Mouse (Mus musculus) myocyte (in vitro differentiated cells): ENCODE data around the gene 3110018I06Rik. TPM values are rescaled to one million over a fixed set of nuclear protein-coding genes. Genes with fewer than 3 reads are reported as not detected.

Experiments used
- H3K27me3 ChIP-seq: one replicate; pipeline ENCODE4 v1.6.1; 2011; ENCODE audit not compliant: control insufficient read depth, insufficient read depth, insufficient read length
- H3K36me3 ChIP-seq: one replicate; pipeline ENCODE4 v1.6.1; 2011; ENCODE audit not compliant: control insufficient read depth, insufficient read depth
- H3K4me2 ChIP-seq: one replicate; pipeline ENCODE4 v1.6.1; 2011; ENCODE audit warnings: low read depth, control low read depth
- H3K4me3 ChIP-seq: one replicate; pipeline ENCODE4 v1.5.1; 2011; ENCODE audit warnings: mild to moderate bottlenecking, control low read depth, moderate library complexity
- H3K79me2 ChIP-seq: one replicate; pipeline ENCODE4 v1.6.1; 2011; ENCODE audit not compliant: control insufficient read depth, insufficient read depth
- H3ac ChIP-seq: one replicate; pipeline ENCODE4 v1.6.1; 2011; ENCODE audit not compliant: control insufficient read depth, insufficient read length
- CEBPB ChIP-seq: IDR thresholded peaks from 2 replicates; pipeline ENCODE4 v1.6.1; 2011; ENCODE audit warnings: mild to moderate bottlenecking, moderate library complexity; ENCODE audit not compliant: poor library complexity, insufficient read depth, severe bottlenecking
- E2F4 ChIP-seq: IDR thresholded peaks from one replicate; pipeline ENCODE4 v1.6.1; 2011; ENCODE audit warnings: mild to moderate bottlenecking, control low read depth, moderate library complexity; ENCODE audit not compliant: insufficient read depth
- MAX ChIP-seq: IDR thresholded peaks from one replicate; pipeline ENCODE4 v1.6.1; 2011; ENCODE audit warnings: low read depth, mild to moderate bottlenecking, control low read depth
- MYOD1 ChIP-seq, 3 experiments: IDR thresholded peaks; one replicate each; pipeline ENCODE4 v1.6.1; 2011; ENCODE audit warnings: control low read depth in 2 of 3, low read depth in 2 of 3, mild to moderate bottlenecking in 2 of 3, moderate library complexity in 1 of 3; ENCODE audit not compliant: insufficient read length in 2 of 3, control insufficient read depth in 1 of 3
- MYOG ChIP-seq, 3 experiments: IDR thresholded peaks; one replicate each; pipeline ENCODE4 v1.6.1; 2011; ENCODE audit warnings: control low read depth in 2 of 3, low read depth in 2 of 3, mild to moderate bottlenecking in 2 of 3; ENCODE audit not compliant: insufficient read length in 2 of 3, control insufficient read depth in 1 of 3, insufficient read depth in 1 of 3
- POLR2A ChIP-seq: IDR thresholded peaks from one replicate; pipeline ENCODE4 v1.6.1; 2011; ENCODE audit warnings: low read depth, mild to moderate bottlenecking, control low read depth, moderate library complexity; ENCODE audit not compliant: insufficient read length
- POLR2AphosphoS2 ChIP-seq: IDR thresholded peaks from one replicate; pipeline ENCODE4 v1.6.1; 2011; ENCODE audit warnings: low read depth, control low read depth; ENCODE audit not compliant: insufficient read length
- REST ChIP-seq: IDR thresholded peaks from one replicate; pipeline ENCODE4 v1.6.1; 2011; ENCODE audit warnings: mild to moderate bottlenecking, control low read depth, moderate library complexity; ENCODE audit not compliant: insufficient read depth, insufficient read length
- SRF ChIP-seq: IDR thresholded peaks from one replicate; pipeline ENCODE4 v1.6.1; 2011; ENCODE audit warnings: low read depth; ENCODE audit not compliant: control insufficient read depth, insufficient read length
- TCF12 ChIP-seq: IDR thresholded peaks from one replicate; pipeline ENCODE4 v1.6.1; 2011; ENCODE audit warnings: mild to moderate bottlenecking, control low read depth; ENCODE audit not compliant: poor library complexity, insufficient read depth, severe bottlenecking
- TCF3 ChIP-seq: IDR thresholded peaks from one replicate; pipeline ENCODE4 v1.6.1; 2011; ENCODE audit warnings: low read depth, control low read depth; ENCODE audit not compliant: insufficient read length
- USF1 ChIP-seq: IDR thresholded peaks from one replicate; pipeline ENCODE4 v1.6.1; 2011; ENCODE audit warnings: low read depth, mild to moderate bottlenecking, control low read depth, moderate library complexity
- polyA plus RNA-seq: library from polyadenylated mRNA; unstranded; fragments of >200 nt; fragmentation: generic; extraction: Trizol; gene quantifications from one replicate; pipeline ENCODE4 v1.2.1, GENCODE M21; 2012; ENCODE audit warnings: missing spikeins

Gene 3110018I06Rik
- polyA plus RNA-seq, 1 experiment: not detected

DNA sequence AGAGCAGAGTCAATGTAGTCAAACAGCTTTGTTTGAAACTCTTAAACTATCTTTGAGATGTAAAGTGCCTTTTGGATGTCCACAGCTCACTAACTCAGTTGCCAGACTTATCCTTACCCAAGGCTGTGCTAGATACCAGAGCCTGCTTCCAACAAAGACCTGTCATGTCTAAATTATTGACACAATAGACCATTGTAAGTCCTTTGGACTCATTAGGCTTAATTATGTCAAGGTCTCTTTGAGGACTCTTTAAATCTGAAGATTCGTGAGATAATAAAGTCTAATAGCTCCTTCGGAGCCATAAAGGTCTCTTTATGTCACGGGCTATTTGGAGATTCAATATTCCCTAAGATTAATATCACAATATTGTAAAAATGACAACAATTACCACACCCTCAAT is 32.5 kb downstream of the 3110018I06Rik start:
- Histone ChIP-seq H3K4me3 (no peak overlapping the region), H3K4me2 (no peak overlapping the region), H3K27me3 (no peaks in the 10 kb centered on the region), H3ac (no peak overlapping the region), H3K36me3 (no peaks in the 10 kb centered on the region), H3K79me2 (no peaks in the 10 kb centered on the region)
- no peak for TF ChIP-seq MYOG (IDR thresholded peaks at IDR 0.05; ENCODE audit: control insufficient read depth in 1 of 3, insufficient read depth in 1 of 3, insufficient read length in 2 of 3, low read depth in 2 of 3)
- no peak for TF ChIP-seq USF1
- TF ChIP-seq REST: no peak
- TF ChIP-seq POLR2AphosphoS2: no peak
- no peak for TF ChIP-seq E2F4
- no peak for TF ChIP-seq MYOD1 (IDR thresholded peaks at IDR 0.05; ENCODE audit: control insufficient read depth in 1 of 3, insufficient read length in 2 of 3, low read depth in 2 of 3)
- no peak for TF ChIP-seq TCF12
- TF ChIP-seq CEBPB: no peak
- no peak for TF ChIP-seq MAX
- no peak for TF ChIP-seq TCF3
- no peak for TF ChIP-seq POLR2A
- TF ChIP-seq SRF: no peak

- H3K79me2 ChIP-seq: no peaks in the 10 kb centered on the region
- no peak overlapping the region for H3K4me2 ChIP-seq
- TF ChIP-seq POLR2AphosphoS2 (no peak), SRF (no peak), CEBPB (no peak), MYOD1 (IDR thresholded peaks at IDR 0.05; ENCODE audit: control insufficient read depth in 1 of 3, insufficient read length in 2 of 3, low read depth in 2 of 3) (no peak), POLR2A (no peak), E2F4 (no peak), TCF12 (no peak), USF1 (no peak), MYOG (IDR thresholded peaks at IDR 0.05; ENCODE audit: control insufficient read depth in 1 of 3, insufficient read depth in 1 of 3, insufficient read length in 2 of 3, low read depth in 2 of 3) (no peak), REST (no peak), TCF3 (no peak), MAX (no peak)
- no peaks in the 10 kb centered on the region for H3K36me3 ChIP-seq
- H3K27me3 ChIP-seq: no peaks in the 10 kb centered on the region
- H3K4me3 ChIP-seq: no peak overlapping the region
- H3ac ChIP-seq: no peak overlapping the region
These were observed 40.0 kb downstream of the 3110018I06Rik start for GRCm38 (mm10) chr12:107528346-107528880.

DNA sequence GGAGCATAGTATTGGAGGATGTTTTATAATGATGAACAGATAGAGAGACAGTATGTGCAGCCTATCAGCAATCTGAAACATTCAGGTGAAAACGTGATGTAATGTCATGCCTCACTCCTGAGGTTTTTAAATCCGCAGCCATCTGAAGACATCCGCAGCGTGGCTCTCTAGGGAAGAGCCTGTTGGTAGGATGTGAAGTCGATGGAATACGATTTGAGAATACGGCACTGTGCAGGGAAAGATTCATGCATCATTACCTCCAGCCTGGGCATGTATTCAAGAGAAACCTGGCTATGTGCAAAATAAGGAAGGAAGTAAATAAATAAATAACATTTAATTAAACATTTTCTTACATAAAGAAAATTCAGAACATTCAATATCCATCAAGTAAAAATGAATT is 44.4 kb downstream of the 3110018I06Rik start:
- Histone ChIP-seq H3K4me2 (no peak overlapping the region), H3K27me3 (no peaks in the 10 kb centered on the region), H3K4me3 (no peak overlapping the region), H3K79me2 (no peaks in the 10 kb centered on the region), H3ac (no peak overlapping the region), H3K36me3 (no peaks in the 10 kb centered on the region)
- TF ChIP-seq MYOG (IDR thresholded peaks at IDR 0.05; ENCODE audit: control insufficient read depth in 1 of 3, insufficient read depth in 1 of 3, insufficient read length in 2 of 3, low read depth in 2 of 3) (no peak), POLR2A (no peak), TCF3 (no peak), E2F4 (no peak), SRF (no peak), MYOD1 (IDR thresholded peaks at IDR 0.05; ENCODE audit: control insufficient read depth in 1 of 3, insufficient read length in 2 of 3, low read depth in 2 of 3) (no peak), TCF12 (no peak), CEBPB (no peak), MAX (no peak)
